Mouse (Mus musculus): ENCODE measurements around the gene Med12. TPM values are rescaled to one million over a fixed set of nuclear protein-coding genes. Genes with fewer than 3 reads are reported as not detected.

Med12 gene
- 12.9 and 15.4 TPM in 2 replicates for polyA plus RNA-seq (2015; fragmentation: Nextera tagmentation; extraction: Ambion mirVana)

DNA sequence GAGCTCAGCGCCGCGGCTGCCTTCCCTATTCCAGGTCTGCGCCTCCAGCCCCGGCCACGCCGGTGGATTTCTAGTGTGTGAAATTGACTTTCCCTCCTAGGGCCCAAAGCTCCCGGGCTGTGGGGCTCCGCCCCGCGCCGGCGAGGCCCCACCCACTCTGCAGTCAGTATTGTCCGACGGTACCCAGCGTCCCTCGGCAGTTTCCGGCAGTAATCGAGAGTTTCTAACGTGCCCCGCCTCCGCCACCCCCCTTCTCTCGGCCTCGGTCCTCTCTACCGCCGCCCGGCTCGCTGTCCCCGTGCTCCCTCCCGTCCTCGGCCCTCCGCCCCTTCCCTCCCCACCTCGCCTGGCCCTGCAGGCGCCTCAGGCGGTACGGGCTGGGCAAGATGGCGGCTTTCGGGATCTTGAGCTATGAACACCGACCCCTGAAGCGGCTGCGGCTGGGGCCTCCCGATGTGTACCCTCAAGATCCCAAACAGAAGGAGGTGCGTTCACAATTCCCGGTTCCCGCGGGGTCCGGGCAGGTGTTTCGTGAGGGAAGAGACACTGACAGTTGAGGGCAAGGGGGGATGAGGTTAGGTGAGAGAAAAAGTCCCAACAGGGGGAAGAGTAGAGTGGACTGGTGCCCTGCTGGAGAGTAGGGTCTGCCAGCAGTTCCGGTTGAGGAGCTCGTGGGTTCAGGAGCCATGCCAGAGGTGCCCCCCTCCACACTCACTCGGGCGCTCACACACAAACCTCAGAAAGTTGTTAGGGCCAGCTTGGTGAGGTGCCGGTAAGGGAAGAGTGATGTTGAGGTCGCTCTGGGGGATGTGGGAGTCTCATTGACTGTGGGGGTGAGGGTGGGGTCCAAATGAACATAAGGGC, at the start of gene Med12:
TSS of gene Med12 (plus strand) at position 156 of the 864 bp plus-strand sequence.

DNA sequence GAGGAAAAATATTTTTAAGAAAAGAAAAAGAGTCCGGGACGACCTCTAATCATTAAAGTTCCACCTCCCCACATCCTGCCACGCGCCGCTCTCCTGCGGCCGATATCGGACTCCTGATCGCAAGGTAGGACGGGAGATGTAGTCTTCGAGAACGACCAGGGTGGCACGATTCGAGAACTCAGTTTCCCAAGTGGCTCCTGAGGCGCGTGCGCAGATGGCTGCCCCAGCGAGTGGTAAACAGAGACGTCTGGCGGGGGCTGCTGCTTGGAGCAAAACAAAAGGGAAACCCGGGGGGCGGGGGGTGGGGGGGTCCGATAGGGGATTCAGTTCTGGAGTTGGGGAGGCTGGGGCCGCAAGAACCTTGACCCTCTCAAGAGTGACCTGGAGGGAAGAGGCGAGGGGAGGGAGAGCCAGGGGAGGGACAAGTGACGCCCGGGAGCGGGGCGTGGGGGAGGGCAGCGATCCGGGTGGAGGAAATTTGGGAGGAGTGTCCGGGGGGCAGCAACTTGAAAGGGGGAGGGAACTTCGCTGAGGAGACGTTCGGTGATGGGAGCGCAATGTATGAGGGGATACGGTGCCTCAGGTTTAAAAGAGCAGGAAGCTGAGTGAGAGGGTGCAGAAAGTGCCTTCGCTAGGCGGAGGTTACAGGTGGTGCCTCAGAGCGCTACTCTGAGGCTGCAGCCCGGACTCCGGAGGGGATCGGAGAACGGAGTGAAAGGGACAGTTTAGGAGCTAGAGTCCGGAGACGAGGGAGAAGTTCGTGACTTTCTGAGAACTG, 19.7 kb upstream of the Med12 start, which contains the start of gene Foxo4:
TSS of gene Foxo4 (plus strand) at position 577 of the 778 bp plus-strand sequence.

GRCm38 (mm10) chrX:101263892-101264291, 9.9 kb upstream of the Med12 start, which contains the start of gene Gm614:
Gene Gm614, minus strand, starts transcription at chrX:101263992.

DNA sequence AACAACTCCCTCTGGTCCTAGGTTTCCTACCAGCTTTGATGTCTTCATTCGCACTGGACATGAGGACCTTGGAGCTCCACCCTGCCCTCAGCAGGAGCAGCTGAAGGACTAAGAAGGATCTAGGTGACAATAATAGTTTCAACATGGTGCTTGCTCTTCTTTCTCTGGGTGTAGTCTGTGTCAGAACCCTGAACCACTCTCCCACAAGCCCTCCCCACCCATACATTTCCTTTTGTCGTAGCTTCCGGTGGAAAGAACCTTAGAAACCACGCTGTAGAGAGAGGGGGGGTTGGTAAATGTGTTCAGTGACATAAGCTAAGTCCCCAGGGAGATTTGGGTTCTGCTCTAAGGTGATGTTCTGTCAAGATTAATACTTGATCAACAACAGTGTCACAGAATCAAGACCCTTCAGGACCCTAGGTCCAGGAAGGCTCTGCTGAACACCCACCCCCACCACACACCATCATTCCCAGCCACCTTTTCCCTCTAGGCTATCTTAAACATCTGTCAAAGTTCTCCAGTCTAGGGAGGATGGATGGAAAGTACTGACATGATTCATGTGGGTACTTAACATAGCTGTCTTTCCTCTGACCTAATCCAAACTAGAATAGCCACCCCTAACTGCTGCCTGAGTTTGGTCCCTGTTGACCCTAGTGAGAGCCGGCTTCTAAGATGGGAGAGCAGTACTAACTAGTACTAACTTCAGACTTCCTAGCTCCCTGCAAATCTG, 5.6 kb upstream of the Med12 start, which contains the start of gene Il2rg:
TSS of gene Il2rg (minus strand) at position 231 of the 730 bp plus-strand sequence.

DNA sequence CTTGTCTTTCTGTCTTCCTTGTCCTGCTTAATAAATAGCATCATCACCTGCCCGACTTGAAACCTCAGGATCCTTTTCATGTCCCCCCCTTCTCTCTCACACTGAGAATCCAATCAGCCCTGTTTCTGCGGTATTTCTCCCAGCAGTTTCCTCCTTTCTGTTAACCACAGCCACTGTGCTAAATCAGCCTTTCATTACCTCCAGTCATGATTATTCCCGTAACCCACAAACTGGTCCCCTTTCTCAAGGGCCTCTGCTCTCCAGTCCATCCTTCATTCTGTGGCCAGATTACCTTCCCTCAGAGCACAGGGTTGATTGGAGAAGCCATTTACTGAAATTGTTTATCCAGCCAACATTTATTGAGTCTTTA, 5.1 kb upstream of the Med12 start, which contains the start of gene Gm20489:
TSS of gene Gm20489 (minus strand) at position 269 of the 370 bp plus-strand sequence.

DNA sequence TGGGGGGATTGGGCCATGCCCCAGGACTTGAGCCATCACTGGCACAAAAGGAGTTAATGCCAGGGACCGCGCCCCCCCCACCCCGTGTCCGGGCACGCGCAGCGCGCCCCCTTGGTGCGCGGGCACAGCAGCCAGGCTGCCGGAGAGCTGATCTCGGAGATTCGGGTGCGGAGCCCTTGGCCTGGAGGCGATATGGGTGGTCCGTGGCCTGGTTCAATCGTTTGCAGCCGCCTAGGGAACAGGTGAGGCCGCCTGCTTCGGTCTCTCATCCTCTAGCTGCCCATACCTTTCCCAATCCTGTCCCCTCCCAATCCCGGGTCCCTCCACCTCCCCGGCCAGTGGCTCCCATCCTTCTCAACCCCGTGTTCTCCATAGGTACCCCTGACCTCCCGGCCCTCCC, 25.2 kb downstream of the Med12 start, which contains the start of gene Nlgn3:
TSS of gene Nlgn3 (plus strand) at position 114 of the 400 bp plus-strand sequence.

Other genes with a start within 250 kb of the Med12 start
- gene Tex11, start 214.4 kb upstream of the Med12 start, polyA plus RNA-seq (2015; fragmentation: Nextera tagmentation; extraction: Ambion mirVana), result 0.05 and 0.11 TPM in 2 replicates
- 0.48 and 0.67 TPM in 2 replicates for gene Slc7a3, start 188.0 kb upstream of the Med12 start, polyA plus RNA-seq (2015; fragmentation: Nextera tagmentation; extraction: Ambion mirVana)
- gene Snx12, start 51.5 kb upstream of the Med12 start, polyA plus RNA-seq (2015; fragmentation: Nextera tagmentation; extraction: Ambion mirVana), result 59.2 and 62.9 TPM in 2 replicates
- 1.6 and 1.8 TPM in 2 replicates for gene Foxo4, start 19.5 kb upstream of the Med12 start, polyA plus RNA-seq (2015; fragmentation: Nextera tagmentation; extraction: Ambion mirVana)
- gene Gm614, start 10.0 kb upstream of the Med12 start, polyA plus RNA-seq (2015; fragmentation: Nextera tagmentation; extraction: Ambion mirVana), result not detected in 2 replicates
- 3.9 and 11.7 TPM in 2 replicates for gene Il2rg, start 5.8 kb upstream of the Med12 start, polyA plus RNA-seq (2015; fragmentation: Nextera tagmentation; extraction: Ambion mirVana)
- not detected in 2 replicates for gene Gm20489, start 5.0 kb upstream of the Med12 start, polyA plus RNA-seq (2015; fragmentation: Nextera tagmentation; extraction: Ambion mirVana)
- 1.2 and 1.5 TPM in 2 replicates for gene Nlgn3, start 25.1 kb downstream of the Med12 start, polyA plus RNA-seq (2015; fragmentation: Nextera tagmentation; extraction: Ambion mirVana)
- gene Gjb1, start 102.3 kb downstream of the Med12 start, polyA plus RNA-seq (2015; fragmentation: Nextera tagmentation; extraction: Ambion mirVana), result 0.34 and 0.89 TPM in 2 replicates
- 16.3 and 16.5 TPM in 2 replicates for gene Zmym3, start 146.8 kb downstream of the Med12 start, polyA plus RNA-seq (2015; fragmentation: Nextera tagmentation; extraction: Ambion mirVana)
- 137 and 153 TPM in 2 replicates for gene Nono, start 155.3 kb downstream of the Med12 start, polyA plus RNA-seq (2015; fragmentation: Nextera tagmentation; extraction: Ambion mirVana)
- 5.8 and 6.5 TPM in 2 replicates for gene Itgb1bp2, start 175.1 kb downstream of the Med12 start, polyA plus RNA-seq (2015; fragmentation: Nextera tagmentation; extraction: Ambion mirVana)

Measured in urinary bladder, postnatal 0 days (tissue).